Mouse (Mus musculus) erythroblast, embryonic 14.5 days (primary cell): ENCODE data around the gene Numbl. TPM values are rescaled to one million over a fixed set of nuclear protein-coding genes. Genes with fewer than 3 reads are reported as not detected.

ENCODE experiments used
- H3K27me3 ChIP-seq: 2 replicates; pipeline ENCODE4 v1.6.1; 2012; ENCODE audit warnings: inconsistent platforms; ENCODE audit not compliant: control insufficient read depth
- H3K36me3 ChIP-seq: 2 replicates; pipeline ENCODE4 v1.6.1; 2012; ENCODE audit warnings: mild to moderate bottlenecking, inconsistent platforms; ENCODE audit not compliant: control insufficient read depth
- H3K4me1 ChIP-seq: 2 replicates; pipeline ENCODE4 v1.6.1; 2012; ENCODE audit warnings: inconsistent platforms; ENCODE audit not compliant: control insufficient read depth
- H3K4me3 ChIP-seq: replicated peaks from 2 replicates; pipeline ENCODE3; 2012; ENCODE audit warnings: moderate library complexity, mild to moderate bottlenecking, inconsistent platforms
- H3K9me3 ChIP-seq: 2 replicates; pipeline ENCODE4 v1.6.1; 2012; ENCODE audit warnings: low read length, inconsistent platforms, mixed read lengths; ENCODE audit not compliant: control insufficient read depth
- GATA1 ChIP-seq: IDR thresholded peaks from 2 replicates; pipeline ENCODE4 v1.6.1; 2012; ENCODE audit warnings: low read length, inconsistent platforms, mixed read lengths
- TAL1 ChIP-seq: IDR thresholded peaks from 3 replicates; pipeline ENCODE4 v1.6.1; 2012; ENCODE audit warnings: low read length, inconsistent platforms, mixed read lengths
- polyA plus RNA-seq: library from polyadenylated mRNA; stranded (reverse); fragments of >175 nt; gene quantifications from 2 replicates; pipeline ENCODE4 v1.2.3, GENCODE M21; 2012

The Numbl gene
- polyA plus RNA-seq, 1 experiment = 0.09 TPM

DNA sequence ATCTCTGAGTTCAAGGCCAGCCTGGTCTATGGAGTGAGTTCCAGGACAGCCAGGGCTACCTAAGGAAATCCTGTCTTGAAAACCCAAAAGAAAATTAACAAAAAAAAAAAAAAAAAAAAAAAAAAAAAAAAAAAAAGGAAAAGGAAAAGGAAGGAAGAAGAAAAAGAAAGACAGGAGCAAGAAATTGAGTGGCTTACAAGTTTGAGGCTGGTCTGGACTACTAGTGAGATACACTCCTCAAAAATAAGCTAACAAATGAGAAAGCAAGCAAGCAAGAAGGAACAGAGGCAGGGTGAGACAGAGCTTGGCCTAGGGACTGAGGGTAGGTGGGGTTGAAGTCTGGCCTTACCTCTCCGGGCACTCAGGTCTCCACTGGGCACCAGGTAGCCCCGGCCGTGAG, 51.6 kb downstream of the Numbl start:
- H3K27me3 ChIP-seq = peaks cover 28% of the 10 kb centered on the region
- peaks cover 10% of the 10 kb centered on the region for H3K9me3 ChIP-seq
- H3K4me3 ChIP-seq = no peak overlapping the region
- H3K36me3 ChIP-seq = no peaks in the 10 kb centered on the region
- TF ChIP-seq TAL1 (no peak), GATA1 (no peak)
- peaks cover 3% of the 10 kb centered on the region for H3K4me1 ChIP-seq

DNA sequence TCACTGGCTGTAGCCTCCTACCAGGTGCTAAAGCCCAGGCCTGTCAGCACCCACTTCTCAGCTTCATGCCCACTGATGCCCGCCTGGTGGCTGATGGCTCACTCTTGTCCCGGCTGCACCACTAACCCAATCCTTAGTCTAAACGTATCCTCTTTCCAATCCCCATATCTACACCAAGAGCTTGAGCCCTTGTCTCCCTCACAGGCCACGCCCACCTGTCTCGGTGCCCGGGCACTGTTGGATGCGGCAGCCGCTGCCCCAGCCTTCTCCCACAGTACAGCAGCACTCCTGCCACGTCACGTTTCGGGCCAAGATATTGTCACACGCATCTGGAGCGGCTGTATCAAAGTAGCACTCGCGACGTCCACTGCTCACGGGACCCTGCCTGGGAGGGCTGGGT, 52.1 kb downstream of the Numbl start:
- H3K4me3 ChIP-seq = no peak overlapping the region
- peaks cover 3% of the 10 kb centered on the region for H3K4me1 ChIP-seq
- H3K36me3 ChIP-seq = no peaks in the 10 kb centered on the region
- peaks cover 10% of the 10 kb centered on the region for H3K9me3 ChIP-seq
- peaks cover 25% of the 10 kb centered on the region for H3K27me3 ChIP-seq
- TF ChIP-seq GATA1 = no peak
- no peak for TF ChIP-seq TAL1

DNA sequence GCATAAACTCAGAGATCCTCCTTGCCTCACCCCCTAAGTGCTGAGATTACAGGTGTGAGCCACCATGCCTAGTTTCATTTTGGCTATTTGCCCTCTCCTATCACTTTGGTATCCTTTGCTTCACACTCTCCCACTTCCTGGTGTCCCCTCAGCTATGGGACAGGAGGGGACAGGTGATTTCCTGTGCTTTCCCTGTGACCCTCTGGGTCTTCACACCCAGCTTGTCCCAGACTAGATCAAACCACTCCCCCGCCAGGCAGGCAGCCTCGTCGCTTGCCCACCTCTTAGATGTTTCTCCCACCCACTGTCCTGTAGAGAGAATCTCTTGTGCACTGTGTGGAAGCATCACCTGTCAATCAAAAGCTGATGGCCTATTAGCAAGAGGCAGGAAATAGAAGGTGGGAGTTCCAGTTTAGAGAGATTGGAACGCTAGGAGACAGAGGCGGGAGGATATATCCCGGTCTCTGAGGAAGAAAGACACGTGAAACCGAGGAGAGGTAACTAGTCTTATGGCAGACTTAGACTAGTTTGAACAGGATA, 52.8 kb downstream of the Numbl start:
- Histone ChIP-seq H3K27me3 (peaks cover 24% of the 10 kb centered on the region), H3K4me1 (peaks cover 3% of the 10 kb centered on the region), H3K36me3 (no peaks in the 10 kb centered on the region), H3K9me3 (peaks cover 10% of the 10 kb centered on the region), H3K4me3 (no peak overlapping the region)
- TF ChIP-seq GATA1 (no peak), TAL1 (no peak)

GRCm38 (mm10) chr7:27311651-27312284, 53.5 kb downstream of the Numbl start:
- Histone ChIP-seq H3K27me3 (peaks cover 24% of the 10 kb centered on the region), H3K36me3 (no peaks in the 10 kb centered on the region), H3K4me1 (peaks cover 3% of the 10 kb centered on the region), H3K4me3 (no peak overlapping the region), H3K9me3 (peaks cover 10% of the 10 kb centered on the region)
- TF ChIP-seq GATA1 = no peak
- TF ChIP-seq TAL1 = no peak

DNA sequence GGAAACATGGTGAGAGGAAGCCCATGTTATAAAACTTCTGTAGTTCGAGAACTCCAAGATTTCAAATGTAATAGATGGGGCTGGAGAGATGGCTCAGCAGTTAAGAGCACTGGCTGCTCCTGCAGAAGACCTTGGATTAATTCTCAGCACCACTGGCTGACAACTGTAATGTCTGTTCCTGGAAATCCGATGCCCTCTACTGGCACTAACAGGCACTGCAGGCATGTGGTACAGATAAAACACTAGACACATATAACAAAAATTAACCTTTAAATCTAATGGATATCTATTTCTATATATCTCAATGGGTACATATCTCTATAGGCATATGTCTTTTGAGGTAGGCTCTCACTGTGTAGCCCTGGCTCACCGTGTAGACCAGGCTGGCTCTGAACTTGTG, 56.2 kb downstream of the Numbl start:
- Histone ChIP-seq H3K4me3 (no peak overlapping the region), H3K36me3 (no peaks in the 10 kb centered on the region), H3K9me3 (peaks cover 10% of the 10 kb centered on the region), H3K4me1 (peaks cover 3% of the 10 kb centered on the region), H3K27me3 (peaks cover 19% of the 10 kb centered on the region)
- no peak for TF ChIP-seq GATA1

DNA sequence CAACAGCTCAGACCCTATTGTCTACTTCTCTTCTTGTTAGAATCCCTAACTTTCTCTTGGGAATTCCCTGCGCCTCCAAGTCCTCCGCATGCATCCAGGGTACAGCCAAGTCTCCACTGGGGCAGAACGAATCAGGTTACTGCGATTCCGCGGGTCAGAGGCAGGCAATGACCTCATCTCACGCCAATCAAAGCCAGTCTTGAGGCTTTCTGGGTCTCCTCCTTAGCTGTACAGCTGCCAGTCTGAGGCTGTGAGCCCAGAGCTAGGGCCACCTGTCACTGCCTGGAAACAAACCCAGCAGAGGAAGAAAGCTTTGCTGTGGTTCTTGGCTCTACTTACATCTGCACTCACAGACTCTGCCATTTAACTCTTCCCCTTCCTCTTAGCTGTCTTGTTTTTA, 57.7 kb downstream of the Numbl start:
- Histone ChIP-seq H3K27me3 (peaks cover 9% of the 10 kb centered on the region), H3K9me3 (peaks cover 10% of the 10 kb centered on the region), H3K4me1 (no peaks in the 10 kb centered on the region), H3K36me3 (no peaks in the 10 kb centered on the region), H3K4me3 (no peak overlapping the region)
- TF ChIP-seq GATA1 (no peak), TAL1 (no peak)

DNA sequence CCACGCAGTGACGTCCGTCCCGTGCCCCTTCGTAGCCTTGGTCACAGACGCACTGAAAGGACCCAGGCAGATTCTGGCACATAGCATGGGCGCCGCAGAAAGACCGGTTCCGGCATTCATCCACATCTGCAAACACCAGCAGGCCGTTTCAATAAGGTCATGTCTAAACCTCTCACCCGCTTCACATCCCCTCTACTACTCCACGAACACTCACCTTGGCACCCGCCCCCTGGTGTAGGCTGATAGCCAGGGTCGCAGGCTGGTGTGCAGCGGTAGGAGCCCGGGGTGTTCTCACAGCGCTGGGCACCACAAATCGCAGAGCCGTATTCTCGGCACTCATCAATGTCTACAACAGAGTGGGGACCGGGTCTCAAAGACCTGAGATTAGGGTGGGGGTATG, 61.2 kb downstream of the Numbl start:
- TF ChIP-seq TAL1 (no peak), GATA1 (no peak)
- H3K36me3 ChIP-seq = no peaks in the 10 kb centered on the region
- peaks cover 34% of the 10 kb centered on the region for H3K27me3 ChIP-seq
- H3K9me3 ChIP-seq = peaks cover 2% of the 10 kb centered on the region
- no peak overlapping the region for H3K4me3 ChIP-seq
- no peaks in the 10 kb centered on the region for H3K4me1 ChIP-seq

GRCm38 (mm10) chr7:27322291-27322690, 64.1 kb downstream of the Numbl start:
- Histone ChIP-seq H3K36me3 (no peaks in the 10 kb centered on the region), H3K9me3 (no peaks in the 10 kb centered on the region; the same call in 1 of the 2 replicates), H3K27me3 (peaks cover 63% of the 10 kb centered on the region), H3K4me1 (no peaks in the 10 kb centered on the region), H3K4me3 (no peak overlapping the region)
- TF ChIP-seq TAL1 = no peak
- TF ChIP-seq GATA1 = no peak

GRCm38 (mm10) chr7:27323001-27323400, 64.8 kb downstream of the Numbl start:
- no peaks in the 10 kb centered on the region for H3K4me1 ChIP-seq
- peaks cover 70% of the 10 kb centered on the region for H3K27me3 ChIP-seq
- H3K4me3 ChIP-seq = no peak overlapping the region
- no peaks in the 10 kb centered on the region; the same call in 1 of the 2 replicates for H3K9me3 ChIP-seq
- TF ChIP-seq GATA1 = no peak
- no peak for TF ChIP-seq TAL1
- no peaks in the 10 kb centered on the region for H3K36me3 ChIP-seq

DNA sequence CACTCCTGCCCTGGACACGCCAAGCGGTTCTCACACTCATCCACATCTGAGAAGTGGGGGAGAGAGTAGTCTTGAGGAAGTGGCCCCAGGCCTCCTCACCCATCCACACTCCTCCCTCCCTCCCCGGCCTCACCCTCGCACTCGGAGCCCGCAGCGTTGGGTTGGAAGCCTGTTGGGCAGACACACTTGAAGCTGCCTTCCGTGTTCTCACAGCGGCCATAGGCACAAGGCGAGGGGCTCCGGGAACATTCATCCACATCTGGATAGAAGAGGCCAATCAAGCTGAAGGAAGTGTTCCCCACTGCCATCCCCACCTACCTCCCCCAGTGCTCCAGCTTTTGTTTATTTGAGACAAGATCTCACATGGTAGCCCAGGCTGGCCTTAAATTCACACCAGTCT, 65.9 kb downstream of the Numbl start:
- TF ChIP-seq TAL1 (no peak), GATA1 (no peak)
- Histone ChIP-seq H3K4me3 (no peak overlapping the region), H3K36me3 (no peaks in the 10 kb centered on the region), H3K4me1 (peaks cover 2% of the 10 kb centered on the region), H3K27me3 (peaks cover 81% of the 10 kb centered on the region), H3K9me3 (no peaks in the 10 kb centered on the region; the same call in 1 of the 2 replicates)
